Mouse (Mus musculus): Measurements from ENCODE around the gene Prpf38a. TPM values are rescaled to one million over a fixed set of nuclear protein-coding genes. Genes with fewer than 3 reads are reported as not detected.

The Prpf38a gene
- polyA plus RNA-seq (2014; fragmentation: Illumina TruSeq; extraction: RNeasy Lipid Tissue Mini Kit (QIAGEN cat#74804); ENCODE audit: low replicate concordance) = 48.5 TPM

GRCm38 (mm10) chr4:108578840-108579742 is at the start of gene Prpf38a, which contains the start of gene Orc1:
TSS of gene Prpf38a (minus strand) at chr4:108579336.
TSS of gene Orc1 (plus strand) at chr4:108579423.

GRCm38 (mm10) chr4:108619587-108620341 is 40.6 kb upstream of the Prpf38a start, which contains the start of gene Cc2d1b:
TSS of gene Cc2d1b (plus strand) at chr4:108619940.

Other genes starting within 250 kb of the Prpf38a start
- not detected for gene Shisal2a, start 196.0 kb downstream of the Prpf38a start, polyA plus RNA-seq (2014; fragmentation: Illumina TruSeq; extraction: RNeasy Lipid Tissue Mini Kit (QIAGEN cat#74804); ENCODE audit: low replicate concordance)
- gene Gpx7, start 172.4 kb downstream of the Prpf38a start, polyA plus RNA-seq (2014; fragmentation: Illumina TruSeq; extraction: RNeasy Lipid Tissue Mini Kit (QIAGEN cat#74804); ENCODE audit: low replicate concordance) = not detected
- 19.3 TPM for gene Tut4, start 119.9 kb downstream of the Prpf38a start, polyA plus RNA-seq (2014; fragmentation: Illumina TruSeq; extraction: RNeasy Lipid Tissue Mini Kit (QIAGEN cat#74804); ENCODE audit: low replicate concordance)
- 0.97 TPM for gene Orc1, start 87 bp upstream of the Prpf38a start, polyA plus RNA-seq (2014; fragmentation: Illumina TruSeq; extraction: RNeasy Lipid Tissue Mini Kit (QIAGEN cat#74804); ENCODE audit: low replicate concordance)
- gene Cc2d1b, start 40.6 kb upstream of the Prpf38a start, polyA plus RNA-seq (2014; fragmentation: Illumina TruSeq; extraction: RNeasy Lipid Tissue Mini Kit (QIAGEN cat#74804); ENCODE audit: low replicate concordance) = 34.9 TPM
- gene 3110021N24Rik, start 140.3 kb upstream of the Prpf38a start, polyA plus RNA-seq (2014; fragmentation: Illumina TruSeq; extraction: RNeasy Lipid Tissue Mini Kit (QIAGEN cat#74804); ENCODE audit: low replicate concordance) = 2.1 TPM
- gene Zfyve9, start 201.5 kb upstream of the Prpf38a start, polyA plus RNA-seq (2014; fragmentation: Illumina TruSeq; extraction: RNeasy Lipid Tissue Mini Kit (QIAGEN cat#74804); ENCODE audit: low replicate concordance) = 34.0 TPM

Data from small intestine, adult 10 weeks (tissue).